In the genomic region with DNA sequence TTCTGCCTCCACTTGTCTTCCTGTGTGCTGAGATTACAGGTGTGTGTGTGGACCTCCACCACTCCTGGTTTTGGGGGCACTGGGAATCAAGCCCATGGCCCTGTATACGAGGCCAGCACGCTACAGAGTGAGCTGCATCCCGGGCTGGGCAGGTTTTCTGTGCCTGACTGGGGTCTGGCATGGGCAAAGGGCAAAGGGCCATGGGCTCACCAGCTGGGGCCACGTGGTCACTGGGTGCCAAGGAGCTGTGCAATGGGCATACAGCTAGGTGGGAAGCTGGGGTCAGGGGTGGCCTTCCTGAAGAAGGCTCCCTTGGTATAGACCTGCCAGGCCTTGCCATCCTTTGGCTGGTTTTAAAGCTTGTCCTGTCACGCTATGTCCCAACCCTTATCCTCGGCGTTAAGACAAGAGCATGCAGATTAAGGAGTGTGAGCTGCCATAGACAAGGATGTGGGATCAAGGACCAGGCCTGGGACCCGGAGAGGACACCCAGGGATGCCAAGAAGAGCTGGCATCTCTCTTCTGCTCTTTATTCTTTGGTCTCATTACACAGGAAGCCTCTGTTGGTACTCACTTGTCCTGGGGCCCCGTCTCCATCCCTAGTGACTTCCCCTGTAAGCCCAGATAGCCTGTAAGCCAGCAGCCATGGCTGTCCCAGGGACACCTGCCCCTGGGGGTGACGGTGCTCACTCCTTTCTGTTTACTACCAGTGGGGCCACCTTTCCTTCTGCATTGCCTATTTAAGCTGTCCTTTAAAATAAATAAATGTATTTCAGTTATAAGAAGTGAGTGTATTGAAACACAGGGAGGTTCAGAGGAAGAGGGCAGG, we compare ENCODE assay signal across 17 mouse cellular contexts. TPM values are rescaled to one million over a fixed set of nuclear protein-coding genes. Genes with fewer than 3 reads are reported as not detected.
DNase-seq lines count a peak whose midpoint lies in the region; ATAC-seq and TF ChIP-seq lines count a peak whose summit lies in the region.
"Had no signal": no experiment of that assay in that cellular context is flagged by ENCODE, and none has a peak within 500 bp of the region (broad histone marks: within the 10 kb centered on the region; RNA-seq: fewer than 3 reads in every experiment).

No protein-coding gene starts in this region.

- WGBS in intestine, embryonic 16.5 days, result 85% methylated on average over 10 of the region's 10 CpGs
- WGBS in intestine, postnatal 0 days, result 87% methylated on average over 10 of the region's 10 CpGs
- 79% methylated on average over 10 of the region's 10 CpGs for WGBS in lung, postnatal 0 days
- WGBS in stomach, embryonic 16.5 days, result 86% methylated on average over 10 of the region's 10 CpGs

- H3K4me3 ChIP-seq in intestine, embryonic 16.5 days (ENCODE audit: low read length), result no peak overlapping the region
- H3K4me3 ChIP-seq in intestine, postnatal 0 days (ENCODE audit: low read depth, low read length), result no peak overlapping the region
- H3K4me3 ChIP-seq in lung, postnatal 0 days (ENCODE audit: low read depth, low read length), result no peak overlapping the region
- no peak overlapping the region for H3K4me3 ChIP-seq in stomach, embryonic 16.5 days (replicated peaks; ENCODE audit: low read length)
- H3K4me3 ChIP-seq: limb, embryonic 15.5 days; midbrain, embryonic 12.5 days; neural tube, embryonic 12.5 days had no signal

- H3K9ac ChIP-seq in intestine, embryonic 16.5 days (ENCODE audit: low read depth, low read length), result 0 out of 2 replicates have a peak overlapping the region, but pooled peaks have one; percentile 0
- no peak overlapping the region for H3K9ac ChIP-seq in intestine, postnatal 0 days (ENCODE audit: low read depth, low read length)
- no peak overlapping the region for H3K9ac ChIP-seq in lung, postnatal 0 days (replicated peaks; ENCODE audit: low read depth)
- peak overlapping the region; percentile 31; the same call in 1 of the 2 replicates for H3K9ac ChIP-seq in stomach, embryonic 16.5 days (ENCODE audit: low read length)
- H3K9ac ChIP-seq: limb, embryonic 15.5 days; midbrain, embryonic 12.5 days; neural tube, embryonic 12.5 days had no signal

- TF ChIP-seq CTCF in intestine, postnatal 0 days (IDR thresholded peaks at IDR 0.05; ENCODE audit: low read depth), result no peak
- no peak for TF ChIP-seq CTCF in lung, postnatal 0 days (IDR thresholded peaks at IDR 0.05)

- intact Hi-C loops in gastrocnemius, postnatal 36 days (cut with DNase I), result no loop called here

- no peak for TF ChIP-seq EP300 in lung, postnatal 0 days (IDR thresholded peaks at IDR 0.05)

- H3K36me3 ChIP-seq in intestine, embryonic 16.5 days (ENCODE audit: control insufficient read depth, insufficient read depth, low read length), result no peaks in the 10 kb centered on the region
- no peaks in the 10 kb centered on the region for H3K36me3 ChIP-seq in intestine, postnatal 0 days (ENCODE audit: control insufficient read depth, insufficient read depth)
- H3K36me3 ChIP-seq in lung, postnatal 0 days (ENCODE audit: insufficient read depth, low read length), result no peaks in the 10 kb centered on the region
- H3K36me3 ChIP-seq in stomach, embryonic 16.5 days (ENCODE audit: control insufficient read depth, insufficient read depth, low read length), result no peaks in the 10 kb centered on the region
- H3K36me3 ChIP-seq: limb, embryonic 15.5 days had no signal

- H3K4me1 ChIP-seq in intestine, embryonic 16.5 days (ENCODE audit: control insufficient read depth, insufficient read depth, low read length), result peaks cover 9% of the 10 kb centered on the region
- H3K4me1 ChIP-seq in intestine, postnatal 0 days (replicated peaks; ENCODE audit: control insufficient read depth, insufficient read depth, low read length), result 0 out of 2 replicates have a peak, but pooled peaks cover 2% of the 10 kb centered on the region
- 0 out of 2 replicates have a peak, but pooled peaks cover 6% of the 10 kb centered on the region for H3K4me1 ChIP-seq in lung, postnatal 0 days (ENCODE audit: insufficient read depth, low read depth, low read length)
- peaks cover 13% of the 10 kb centered on the region for H3K4me1 ChIP-seq in stomach, embryonic 16.5 days (ENCODE audit: control insufficient read depth, insufficient read depth, low read length)

- H3K4me2 ChIP-seq in intestine, embryonic 16.5 days (ENCODE audit: low read depth, low read length), result no peak overlapping the region
- H3K4me2 ChIP-seq in intestine, postnatal 0 days (replicated peaks; ENCODE audit: low read depth), result no peak overlapping the region
- H3K4me2 ChIP-seq in lung, postnatal 0 days (replicated peaks; ENCODE audit: low read depth, low read length), result no peak overlapping the region
- no peak overlapping the region for H3K4me2 ChIP-seq in stomach, embryonic 16.5 days (ENCODE audit: low read depth, low read length)
- H3K4me2 ChIP-seq: limb, embryonic 15.5 days; midbrain, embryonic 12.5 days; neural tube, embryonic 12.5 days had no signal

- ATAC-seq in intestine, embryonic 16.5 days, result no peak
- no peak for ATAC-seq in intestine, postnatal 0 days
- ATAC-seq in lung, postnatal 0 days, result no peak
- ATAC-seq in stomach, embryonic 16.5 days (ENCODE audit: insufficient read depth, low FRiP score), result no peak

- H3K27ac ChIP-seq in intestine, embryonic 16.5 days (ENCODE audit: low read length), result peak overlapping the region; percentile 24; the same call in 1 of the 2 replicates
- no peak overlapping the region for H3K27ac ChIP-seq in intestine, postnatal 0 days (ENCODE audit: low read depth, low read length)
- H3K27ac ChIP-seq in lung, postnatal 0 days (ENCODE audit: low read length), result peak overlapping the region; percentile 68
- peak overlapping the region; percentile 33; the same call in 1 of the 2 replicates for H3K27ac ChIP-seq in stomach, embryonic 16.5 days (ENCODE audit: low read length)
- H3K27ac ChIP-seq: limb, embryonic 15.5 days; midbrain, embryonic 12.5 days; neural tube, embryonic 12.5 days had no signal

- no peaks in the 10 kb centered on the region for H3K27me3 ChIP-seq in intestine, embryonic 16.5 days (replicated peaks; ENCODE audit: control insufficient read depth, insufficient read depth, low read length)
- H3K27me3 ChIP-seq in intestine, postnatal 0 days (replicated peaks; ENCODE audit: control insufficient read depth, insufficient read depth, low read length), result no peaks in the 10 kb centered on the region
- H3K27me3 ChIP-seq in lung, postnatal 0 days (replicated peaks; ENCODE audit: insufficient read depth, low read length), result no peaks in the 10 kb centered on the region
- H3K27me3 ChIP-seq in stomach, embryonic 16.5 days (ENCODE audit: control insufficient read depth, insufficient read depth, low read length), result no peaks in the 10 kb centered on the region
- H3K27me3 ChIP-seq: limb, embryonic 15.5 days; midbrain, embryonic 12.5 days; neural tube, embryonic 12.5 days had no signal

- H3K9me3 ChIP-seq in intestine, embryonic 16.5 days (ENCODE audit: control insufficient read depth, low read length), result no peaks in the 10 kb centered on the region
- no peaks in the 10 kb centered on the region for H3K9me3 ChIP-seq in intestine, postnatal 0 days (ENCODE audit: control insufficient read depth)
- no peaks in the 10 kb centered on the region for H3K9me3 ChIP-seq in lung, postnatal 0 days (ENCODE audit: low read length)
- H3K9me3 ChIP-seq in stomach, embryonic 16.5 days (replicated peaks; ENCODE audit: control insufficient read depth, low read length), result no peaks in the 10 kb centered on the region
- H3K9me3 ChIP-seq: limb, embryonic 15.5 days; midbrain, embryonic 12.5 days; neural tube, embryonic 12.5 days had no signal

- peak; percentile 16 for DNase-seq in gastrocnemius, postnatal 25 days
- DNase-seq in gastrocnemius, postnatal 36 days, result no peak
- DNase-seq in lung, postnatal 0 days (ENCODE audit: low spot score), result no peak
- no peak for DNase-seq in lung, postnatal 10 days
- no peak for DNase-seq in urinary bladder, postnatal 10 days (ENCODE audit: low spot score)
- DNase-seq: cerebellum, adult 9-10 months; right cerebral cortex, adult 18-20 months; thymus, postnatal 4 days had no signal

RNA-seq across cellular contexts. Expression of a gene that starts 11.9 kb away (rescaled TPM):
- total RNA-seq in gastrocnemius, postnatal 25 days (2021), result 10 to 100 TPM; 28.0 to 30.7 TPM
- total RNA-seq in gastrocnemius, postnatal 36 days (2021), result 10 to 100 TPM; 23.9 to 26.7 TPM
- polyA plus RNA-seq in intestine, embryonic 16.5 days (2015; fragmentation: Nextera tagmentation; extraction: Ambion mirVana), result 66.8 and 70.3 TPM in 2 replicates
- 32.2 and 34.1 TPM in 2 replicates for polyA plus RNA-seq in intestine, postnatal 0 days (2015; fragmentation: Nextera tagmentation; extraction: Ambion mirVana)
- 118 and 130 TPM in 2 replicates for polyA plus RNA-seq in lung, postnatal 0 days (2015; fragmentation: Nextera tagmentation; extraction: Ambion mirVana)
- 63.6 and 64.5 TPM in 2 replicates for polyA plus RNA-seq in stomach, embryonic 16.5 days (2015; fragmentation: Nextera tagmentation; extraction: Ambion mirVana)

RNA-seq across cellular contexts. Expression of a gene that starts 12.9 kb away (rescaled TPM):
- 1,000 to 10,000 TPM; 1,680 to 2,125 TPM for total RNA-seq in gastrocnemius, postnatal 25 days (2021)
- 1,000 to 10,000 TPM; 1,818 to 2,240 TPM for total RNA-seq in gastrocnemius, postnatal 36 days (2021)
- 15.3 and 18.6 TPM in 2 replicates for polyA plus RNA-seq in intestine, embryonic 16.5 days (2015; fragmentation: Nextera tagmentation; extraction: Ambion mirVana)
- polyA plus RNA-seq in intestine, postnatal 0 days (2015; fragmentation: Nextera tagmentation; extraction: Ambion mirVana), result 10.5 and 12.1 TPM in 2 replicates
- polyA plus RNA-seq in lung, postnatal 0 days (2015; fragmentation: Nextera tagmentation; extraction: Ambion mirVana), result 31.7 and 36.3 TPM in 2 replicates
- 27.4 and 60.2 TPM in 2 replicates for polyA plus RNA-seq in stomach, embryonic 16.5 days (2015; fragmentation: Nextera tagmentation; extraction: Ambion mirVana)

RNA-seq across cellular contexts. Expression of a gene that starts 35.0 kb away (rescaled TPM):
- 10 to 100 TPM; 37.3 to 42.6 TPM for total RNA-seq in gastrocnemius, postnatal 25 days (2021)
- 10 to 100 TPM; 34.9 to 46.5 TPM for total RNA-seq in gastrocnemius, postnatal 36 days (2021)
- polyA plus RNA-seq in intestine, embryonic 16.5 days (2015; fragmentation: Nextera tagmentation; extraction: Ambion mirVana), result 12.3 and 15.2 TPM in 2 replicates
- 8.3 and 9.1 TPM in 2 replicates for polyA plus RNA-seq in intestine, postnatal 0 days (2015; fragmentation: Nextera tagmentation; extraction: Ambion mirVana)
- polyA plus RNA-seq in lung, postnatal 0 days (2015; fragmentation: Nextera tagmentation; extraction: Ambion mirVana), result 13.4 and 14.4 TPM in 2 replicates
- 17.1 and 18.5 TPM in 2 replicates for polyA plus RNA-seq in stomach, embryonic 16.5 days (2015; fragmentation: Nextera tagmentation; extraction: Ambion mirVana)

RNA-seq across cellular contexts. Expression of a gene that starts 47.6 kb away (rescaled TPM):
- 10 to 100 TPM; 24.6 to 29.2 TPM for total RNA-seq in gastrocnemius, postnatal 25 days (2021)
- total RNA-seq in gastrocnemius, postnatal 36 days (2021), result 10 to 100 TPM; 14.1 to 21.7 TPM
- polyA plus RNA-seq in intestine, embryonic 16.5 days (2015; fragmentation: Nextera tagmentation; extraction: Ambion mirVana), result 14.7 and 16.5 TPM in 2 replicates
- 5.7 and 6.6 TPM in 2 replicates for polyA plus RNA-seq in intestine, postnatal 0 days (2015; fragmentation: Nextera tagmentation; extraction: Ambion mirVana)
- 32.0 and 38.9 TPM in 2 replicates for polyA plus RNA-seq in lung, postnatal 0 days (2015; fragmentation: Nextera tagmentation; extraction: Ambion mirVana)
- polyA plus RNA-seq in stomach, embryonic 16.5 days (2015; fragmentation: Nextera tagmentation; extraction: Ambion mirVana), result 19.8 and 22.9 TPM in 2 replicates

RNA-seq across cellular contexts. Expression of a gene that starts 59.0 kb away (rescaled TPM):
- total RNA-seq in gastrocnemius, postnatal 25 days (2021), result not detected
- not detected for total RNA-seq in gastrocnemius, postnatal 36 days (2021)
- not detected in 2 replicates for polyA plus RNA-seq in intestine, embryonic 16.5 days (2015; fragmentation: Nextera tagmentation; extraction: Ambion mirVana)
- polyA plus RNA-seq in intestine, postnatal 0 days (2015; fragmentation: Nextera tagmentation; extraction: Ambion mirVana), result 0.14 TPM in 1 of 2 replicates, not detected in the other
- not detected in 2 replicates for polyA plus RNA-seq in lung, postnatal 0 days (2015; fragmentation: Nextera tagmentation; extraction: Ambion mirVana)
- 0.10 and 0.15 TPM in 2 replicates for polyA plus RNA-seq in stomach, embryonic 16.5 days (2015; fragmentation: Nextera tagmentation; extraction: Ambion mirVana)
- total RNA-seq: adrenal gland, adult 18-20 months; hematopoietic stem cell, adult 5-6 weeks had no signal
- polyA plus RNA-seq: limb, embryonic 15.5 days; spleen, adult 2 months had no signal

Comparison
In these comparisons a context has a peak if more than half of its experiments do, and no peak if none do; other contexts are left out.
1. H3K9ac ChIP-seq: peak in intestine, embryonic 16.5 days (single experiment) and stomach, embryonic 16.5 days (single experiment); none in intestine, postnatal 0 days (single experiment) and lung, postnatal 0 days (single experiment).